Mouse (Mus musculus): ENCODE results near the gene Pifo.
"Not testable (repeated sequence)": the region's sequence is repeated elsewhere in the genome, so short reads cannot be mapped to it uniquely, and the experiment has no call there.

Pifo gene

DNA sequence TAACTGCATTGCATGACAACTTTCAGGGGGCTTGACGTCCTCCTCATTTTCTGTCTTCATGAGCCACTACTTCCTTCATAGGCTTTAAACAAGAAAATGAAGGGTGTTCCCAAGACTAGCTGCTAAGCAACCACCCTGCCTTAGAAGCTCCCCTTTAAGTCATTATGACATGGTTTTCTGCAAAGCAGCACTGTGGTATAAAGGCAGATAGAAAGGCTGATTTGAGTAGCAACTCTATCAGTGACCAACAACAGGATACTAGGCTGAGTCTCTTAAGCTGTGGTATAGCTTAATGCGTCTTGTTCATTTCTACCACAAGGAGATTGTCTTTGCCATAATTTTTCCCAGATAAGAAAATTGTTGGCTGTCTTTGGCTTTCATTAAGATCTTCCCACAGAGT is at the start of gene Pifo:
TSS of gene Pifo (minus strand) at position 101 of the 400 bp plus-strand sequence.
- no peak for DNase-seq

DNA sequence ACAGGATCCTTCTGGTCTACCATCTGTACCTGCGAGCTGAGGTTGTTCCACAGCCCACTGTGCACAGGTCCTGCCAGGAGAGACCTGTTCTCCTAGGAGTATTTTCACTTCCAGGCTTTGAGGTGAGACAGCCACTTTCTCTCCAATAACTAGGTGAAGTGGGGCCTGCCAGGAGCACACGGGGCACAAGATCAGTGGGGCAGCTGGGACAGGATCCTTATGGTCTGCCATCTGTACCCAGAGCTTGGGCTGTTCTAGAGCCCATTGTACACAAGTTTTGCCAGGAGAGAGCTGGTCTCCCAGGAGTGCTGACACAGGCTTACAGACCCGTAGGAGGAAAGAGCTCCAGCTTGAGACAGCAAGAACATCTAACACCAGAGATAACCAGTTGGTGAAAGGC is 43.5 kb upstream of the Pifo start:
- DNase-seq = no peak

DNA sequence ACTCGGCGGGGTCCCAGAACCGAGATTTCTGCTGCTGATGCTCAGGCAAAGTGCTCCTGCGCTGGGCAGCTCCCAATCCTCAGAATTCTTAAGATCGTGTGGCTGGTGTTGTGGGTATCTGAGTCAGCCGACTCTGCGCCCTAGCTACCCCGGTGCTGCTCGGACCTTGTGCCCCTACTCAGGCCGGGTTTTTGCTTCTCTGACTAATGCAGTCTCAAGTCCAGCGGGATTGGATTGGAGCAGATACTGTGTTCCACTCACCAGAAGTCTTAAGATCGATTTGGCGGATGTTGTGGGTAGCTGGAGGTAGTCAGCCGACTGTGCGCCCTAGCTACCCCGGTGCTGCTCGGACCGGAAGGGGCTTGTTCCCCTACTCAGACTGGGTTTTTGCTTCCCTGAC is 37.5 kb upstream of the Pifo start:
- DNase-seq = no peak

DNA sequence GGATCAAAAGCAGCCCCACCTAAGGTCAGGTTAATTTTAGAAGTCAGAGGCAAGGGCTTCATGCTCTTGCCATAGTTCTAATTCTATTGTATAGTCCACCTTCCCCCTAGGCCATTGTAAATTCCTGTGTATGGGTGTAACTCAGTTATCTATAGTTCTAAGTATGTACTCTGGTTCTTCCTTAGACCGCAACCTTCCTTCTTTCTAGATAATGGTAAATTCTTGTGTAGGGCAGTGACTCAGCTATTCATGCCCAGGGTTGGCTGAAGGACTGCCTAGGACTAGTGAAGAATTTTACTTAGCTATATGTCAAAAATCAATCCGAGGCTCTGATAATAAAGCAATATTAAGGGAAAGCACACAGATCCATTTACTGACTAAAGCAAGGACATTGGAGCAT is 25.9 kb upstream of the Pifo start:
- DNase-seq = no peak

DNA sequence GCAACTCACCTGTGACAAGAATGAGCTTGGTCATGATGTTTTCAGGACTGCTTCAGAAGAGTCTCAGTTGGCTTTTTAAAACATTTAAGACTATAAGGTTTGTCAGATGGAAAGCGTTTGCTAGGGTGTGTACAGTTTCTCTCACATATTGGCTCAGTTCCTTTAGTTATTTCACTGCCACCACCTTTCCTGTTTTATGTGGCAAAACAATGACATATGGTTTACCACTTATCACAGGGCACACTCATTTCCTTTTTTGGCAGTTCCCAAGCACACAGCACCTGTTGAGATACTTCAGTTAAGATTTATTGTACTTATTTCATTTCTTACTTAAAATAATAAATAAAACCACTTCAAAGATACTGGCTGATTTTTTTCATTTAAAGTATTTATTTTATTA is 18.3 kb upstream of the Pifo start, which contains the start of gene Chil5:
TSS of gene Chil5 (minus strand) at position 34 of the 400 bp plus-strand sequence.
- DNase-seq = no peak

DNA sequence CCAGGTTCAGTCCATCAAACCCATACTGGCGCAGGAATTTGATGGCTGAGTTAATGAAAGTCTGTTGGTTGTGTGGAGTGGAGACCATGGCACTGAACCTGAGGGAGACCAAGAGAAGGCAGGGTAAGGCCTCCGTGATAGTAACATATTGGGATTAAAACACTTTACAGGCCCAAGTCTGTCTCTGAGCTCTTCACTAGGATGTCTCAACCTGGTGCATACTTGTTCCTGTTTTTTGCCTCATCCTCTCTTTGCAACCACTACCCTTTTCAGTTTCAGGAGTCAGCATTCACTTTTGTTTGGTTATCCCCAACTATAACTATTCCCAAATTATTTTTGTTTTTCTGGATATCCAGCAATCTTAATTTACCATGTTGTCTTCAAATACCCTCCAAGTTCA is 9.7 kb upstream of the Pifo start:
- DNase-seq = no peak

DNA sequence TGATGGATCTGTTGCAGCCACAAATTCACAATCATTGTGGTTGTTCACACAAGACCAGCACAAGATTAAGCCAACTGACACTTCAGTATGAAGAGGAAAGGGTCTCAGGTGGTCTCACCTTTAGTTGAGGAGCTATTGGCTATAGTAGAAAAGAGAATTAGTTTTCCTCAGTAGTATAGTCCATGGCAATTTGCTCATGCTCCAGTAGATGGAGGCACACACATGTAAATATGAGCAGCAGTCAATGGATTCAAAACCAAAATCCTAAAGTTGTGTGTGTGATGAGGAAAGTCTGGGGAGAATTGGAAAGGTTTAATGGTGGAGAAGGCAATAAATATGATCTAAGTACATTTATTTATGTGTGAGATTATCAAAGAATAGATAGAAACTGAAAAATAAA is 7.4 kb upstream of the Pifo start:
- DNase-seq = no peak

DNA sequence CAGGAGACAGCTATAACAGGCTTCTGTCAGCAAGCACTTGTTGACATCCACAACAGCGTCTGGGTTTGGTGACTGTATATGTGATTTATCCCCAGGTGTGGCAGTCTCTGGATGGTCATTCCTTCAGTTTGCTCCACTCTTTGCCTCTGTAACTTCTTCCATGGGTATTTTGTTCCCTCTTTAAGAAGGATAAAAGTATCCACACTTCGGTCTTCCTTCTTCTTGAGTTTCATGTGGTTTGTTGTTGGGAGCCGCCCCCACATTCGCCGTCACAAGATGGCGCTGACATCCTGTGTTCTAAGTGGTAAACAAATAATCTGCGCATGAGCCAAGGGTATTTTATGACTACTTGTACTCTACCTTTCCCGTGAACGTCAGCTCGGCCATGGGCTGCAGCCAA is 11.1 kb downstream of the Pifo start:
- DNase-seq = not testable (repeated sequence)

DNA sequence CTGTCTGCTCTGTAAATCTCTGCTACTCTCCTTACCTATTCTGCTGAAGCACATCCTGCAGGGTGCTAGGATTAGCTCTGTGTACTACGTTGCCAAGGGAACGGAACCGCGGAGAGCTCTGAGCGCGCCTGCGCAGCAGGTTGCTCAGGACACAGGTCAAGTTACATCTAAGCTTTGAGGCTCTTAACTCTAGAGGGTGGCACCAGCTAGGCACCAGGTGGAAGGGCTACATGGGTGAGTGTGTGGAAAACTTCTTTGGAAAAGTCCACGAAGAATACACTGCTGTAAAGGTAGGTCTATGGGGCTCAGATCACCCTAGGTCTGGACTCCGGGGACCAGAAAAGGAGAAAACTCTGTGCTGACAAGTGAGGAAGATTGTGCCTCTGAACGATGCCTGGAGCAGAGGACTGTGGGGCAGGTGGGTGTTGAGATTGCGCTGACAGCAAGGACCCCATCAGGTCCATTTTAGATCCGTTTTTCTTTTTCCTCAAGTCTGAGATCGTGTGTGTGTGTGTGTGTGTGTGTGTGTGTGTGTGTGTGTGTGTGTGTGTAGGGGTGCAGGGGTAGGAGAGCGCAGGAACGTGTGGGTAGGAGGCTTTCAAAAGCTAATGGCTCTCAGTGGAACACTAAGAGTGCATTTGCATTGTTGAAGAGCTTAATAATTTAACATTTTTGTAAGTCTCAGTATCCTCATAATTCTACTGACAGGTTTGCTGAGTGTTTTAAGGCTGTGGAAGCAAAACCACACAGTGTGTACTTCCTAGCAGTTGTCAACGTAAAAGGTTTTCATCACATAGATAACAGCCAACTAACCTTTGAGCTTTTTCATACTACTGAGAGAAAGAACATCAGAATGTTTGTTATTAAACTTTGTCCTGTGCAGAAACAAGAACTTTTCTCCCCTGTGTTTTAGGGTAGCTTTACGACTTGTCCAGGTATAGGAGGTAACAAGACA is 12.8 kb downstream of the Pifo start:
- DNase-seq = peak; percentile 80

DNA sequence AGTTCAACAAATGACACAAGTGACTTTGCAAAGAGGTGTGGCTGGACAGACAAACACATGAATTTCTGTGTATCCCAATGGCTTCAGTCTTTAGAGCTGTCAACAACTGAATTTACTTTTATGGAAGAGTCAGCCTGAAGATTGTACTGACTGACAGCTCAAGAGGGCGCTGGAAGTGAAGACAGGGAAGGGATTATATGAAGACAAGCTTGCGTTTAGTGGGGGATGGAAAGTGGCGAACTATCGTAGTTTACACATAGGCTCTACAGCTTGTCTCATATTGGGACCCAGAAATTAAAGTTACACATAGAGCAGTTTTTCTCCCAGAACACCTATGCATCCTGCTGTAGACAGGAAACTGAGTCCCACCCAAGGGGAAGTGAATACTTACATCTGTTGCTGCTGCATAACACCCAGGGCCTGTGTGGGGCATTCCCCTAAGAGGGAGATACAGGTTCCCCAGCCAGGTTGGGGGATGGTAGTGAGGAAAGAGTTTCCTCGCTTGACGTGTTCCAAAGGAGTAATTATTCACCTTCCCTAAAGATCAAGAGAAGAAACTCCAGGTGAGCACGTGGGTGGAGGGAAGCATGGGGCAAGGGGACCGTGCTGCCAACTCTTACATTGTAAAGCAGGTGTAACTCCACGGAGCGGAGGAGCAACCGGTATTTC is 13.6 kb downstream of the Pifo start:
- no peak for DNase-seq

DNA sequence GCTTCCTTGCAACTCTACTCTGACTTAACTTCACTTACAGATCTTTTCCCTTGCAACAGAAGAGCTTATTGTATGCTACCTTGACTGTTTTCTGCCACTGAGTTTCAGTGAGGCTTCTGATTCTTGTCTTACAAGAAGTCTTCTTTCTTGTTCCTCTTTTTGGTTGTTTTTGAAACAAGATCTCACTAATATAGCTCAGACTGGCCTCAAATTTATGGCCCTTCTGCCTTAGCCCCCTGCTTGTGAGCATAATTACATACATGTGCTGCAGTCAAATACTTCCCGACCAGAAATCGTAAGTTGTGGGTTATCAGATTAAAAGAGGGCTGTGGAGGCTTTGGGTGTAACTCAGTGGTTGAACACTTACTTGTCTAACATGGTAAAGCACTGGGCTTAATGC is 19.7 kb downstream of the Pifo start:
- DNase-seq = no peak

DNA sequence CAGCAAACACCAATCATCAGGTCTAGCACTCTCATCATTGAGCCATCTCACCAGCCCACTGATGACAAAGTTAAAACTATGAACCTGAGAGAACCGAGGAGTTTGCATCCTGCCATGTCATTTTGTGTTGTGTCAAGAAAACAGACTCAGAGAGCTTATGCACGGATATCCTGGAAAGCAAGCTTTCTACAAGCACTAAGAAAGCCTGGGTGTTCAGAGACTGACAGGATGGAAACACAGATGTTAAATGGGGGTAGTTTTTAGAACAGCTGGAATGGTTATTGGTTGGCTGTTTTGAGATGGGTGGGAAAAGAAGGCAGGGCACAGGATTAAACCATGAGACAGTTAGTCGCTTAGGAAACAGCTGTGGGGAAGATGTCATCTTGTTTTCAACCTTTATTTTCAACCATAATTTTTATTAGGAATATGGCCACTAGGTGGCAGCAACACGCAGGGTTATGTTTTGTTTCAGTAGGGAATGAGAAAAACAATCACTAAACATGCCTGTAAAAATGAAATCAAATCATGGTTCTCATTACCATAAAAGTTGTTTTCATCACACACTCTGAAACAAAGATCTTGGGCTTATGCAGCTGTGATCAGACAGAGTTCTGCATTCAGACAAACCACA is 22.7 kb downstream of the Pifo start:
- peak; percentile 69 for DNase-seq

DNA sequence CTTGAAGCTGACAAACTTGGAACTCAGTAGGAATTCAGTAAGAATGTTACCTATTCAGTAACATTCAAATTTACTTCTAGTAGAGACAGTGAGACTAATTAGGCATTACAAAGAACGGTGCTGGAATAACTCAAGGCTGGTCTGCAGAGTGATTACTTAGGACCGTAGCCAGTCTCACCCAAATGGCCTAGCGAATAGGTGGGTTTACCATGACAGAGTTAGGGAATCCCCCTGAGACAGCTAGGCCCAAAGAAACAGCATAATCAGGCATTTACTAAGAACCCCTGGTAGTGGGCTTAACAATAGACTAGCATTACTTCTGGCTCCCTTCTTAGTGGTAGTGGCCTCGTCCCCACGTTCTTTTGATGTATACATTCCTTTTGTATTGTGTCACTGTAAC is 24.8 kb downstream of the Pifo start:
- DNase-seq = not testable (repeated sequence)

DNA sequence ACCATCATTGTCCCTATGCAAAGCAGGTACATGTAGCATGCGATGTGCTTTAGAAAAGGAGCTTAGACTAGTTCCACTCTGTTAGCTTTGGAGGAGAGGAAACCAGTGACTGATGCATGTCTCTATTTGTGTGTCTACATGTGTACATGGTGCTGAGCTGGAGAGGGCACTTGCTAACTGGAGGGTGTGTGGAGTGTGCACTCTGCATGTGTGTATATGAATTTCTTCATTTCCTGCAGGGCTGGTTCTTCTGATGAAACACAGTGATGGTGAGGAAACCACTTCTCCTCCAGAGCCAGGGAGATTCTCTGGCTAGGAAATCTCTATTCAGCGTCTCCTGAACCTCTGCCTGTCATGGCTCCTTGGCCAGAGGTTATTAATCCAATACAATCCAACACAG is 40.3 kb downstream of the Pifo start:
- no peak for DNase-seq

DNA sequence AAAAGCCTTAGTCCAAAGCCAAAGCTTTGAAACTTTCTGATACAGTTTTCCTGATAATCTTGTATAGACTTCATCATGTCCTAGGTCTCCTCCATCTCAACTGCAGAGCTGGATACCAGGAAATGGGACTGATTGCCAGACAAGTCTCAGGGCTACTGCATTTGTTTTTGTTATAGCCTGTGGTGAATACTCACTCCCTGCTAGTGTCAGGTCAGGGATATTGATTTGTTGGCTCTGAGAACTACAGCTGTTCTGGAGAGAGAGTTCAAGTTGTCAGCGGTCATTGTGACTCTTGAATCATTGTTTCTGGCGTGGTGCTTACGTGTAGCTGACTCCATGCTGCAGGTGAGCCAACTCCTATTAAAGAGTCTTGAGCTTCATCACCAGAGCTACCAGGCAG is 41.0 kb downstream of the Pifo start, which contains the start of gene Ovgp1:
TSS of gene Ovgp1 (plus strand) at position 301 of the 400 bp plus-strand sequence.
- no peak for DNase-seq

DNA sequence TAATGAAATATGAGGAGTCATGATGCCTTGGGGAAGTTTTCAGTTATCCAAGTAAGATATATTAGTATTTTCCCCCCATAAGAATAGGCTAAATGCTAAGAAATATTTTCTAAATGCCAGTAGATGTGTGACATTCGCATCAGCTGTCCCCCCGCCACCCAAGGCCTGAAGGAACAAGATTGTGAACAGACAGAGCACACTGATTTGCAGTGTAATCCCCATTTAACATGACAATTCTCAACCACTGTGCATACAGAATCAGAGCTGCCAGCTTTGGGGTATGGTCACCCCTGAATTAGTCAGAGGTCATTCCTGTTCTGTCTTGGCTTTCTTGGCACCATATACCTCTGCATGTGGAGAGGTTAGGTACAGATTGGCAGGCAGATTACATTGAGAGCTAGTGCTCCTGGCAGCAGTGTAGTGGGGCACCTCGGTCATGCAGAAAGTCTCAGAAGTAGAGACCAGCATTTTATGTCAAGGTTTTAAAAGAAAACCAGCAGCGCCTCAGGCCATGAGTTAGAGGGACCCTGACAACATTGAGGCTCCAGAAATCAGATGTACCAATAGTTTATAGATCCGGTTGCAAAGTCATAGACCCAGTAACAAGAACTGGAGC is 42.5 kb downstream of the Pifo start:
- no peak for DNase-seq

DNA sequence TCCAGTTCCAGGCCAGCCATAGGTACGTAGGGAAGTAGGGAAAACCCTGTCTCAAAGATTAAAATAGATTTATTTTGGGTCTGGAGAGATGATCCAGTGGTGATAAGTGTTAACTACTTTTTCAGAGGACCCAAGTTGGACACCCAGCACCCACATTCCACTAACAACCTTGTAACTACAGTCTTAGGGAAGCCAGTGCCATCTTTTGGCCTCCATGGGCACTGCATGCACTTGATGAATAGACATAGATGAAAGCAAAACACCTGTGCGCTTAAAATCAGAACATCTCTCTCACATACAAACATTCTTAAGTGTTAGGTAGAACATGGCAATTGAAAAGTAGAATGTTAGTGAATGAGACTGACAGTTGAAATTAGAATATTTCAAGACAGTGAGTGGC is 53.7 kb downstream of the Pifo start:
- DNase-seq = peak; percentile 25

DNA sequence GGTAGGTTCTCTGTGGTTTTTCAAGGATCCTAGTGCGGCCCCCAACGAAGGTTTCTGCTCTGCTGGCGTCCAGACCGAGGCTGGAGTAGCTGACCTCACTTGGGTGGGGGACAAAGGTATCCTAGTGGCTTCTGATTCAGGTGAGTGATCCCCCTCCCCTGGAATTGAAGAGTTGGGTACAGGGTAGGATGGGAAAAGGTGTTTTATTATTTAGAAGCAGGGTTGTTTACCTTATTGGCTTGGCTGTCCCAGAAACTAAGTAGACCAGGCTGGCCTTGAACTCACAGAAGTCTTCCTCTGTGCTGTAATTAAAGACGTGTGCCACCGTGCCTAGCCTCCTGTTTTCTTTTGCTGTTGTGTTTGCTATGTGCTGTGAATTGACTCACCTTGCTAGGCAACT is 54.4 kb downstream of the Pifo start, which contains the start of gene Atp5f1:
TSS of gene Atp5f1 (minus strand) at position 101 of the 400 bp plus-strand sequence.
- no peak for DNase-seq

DNA sequence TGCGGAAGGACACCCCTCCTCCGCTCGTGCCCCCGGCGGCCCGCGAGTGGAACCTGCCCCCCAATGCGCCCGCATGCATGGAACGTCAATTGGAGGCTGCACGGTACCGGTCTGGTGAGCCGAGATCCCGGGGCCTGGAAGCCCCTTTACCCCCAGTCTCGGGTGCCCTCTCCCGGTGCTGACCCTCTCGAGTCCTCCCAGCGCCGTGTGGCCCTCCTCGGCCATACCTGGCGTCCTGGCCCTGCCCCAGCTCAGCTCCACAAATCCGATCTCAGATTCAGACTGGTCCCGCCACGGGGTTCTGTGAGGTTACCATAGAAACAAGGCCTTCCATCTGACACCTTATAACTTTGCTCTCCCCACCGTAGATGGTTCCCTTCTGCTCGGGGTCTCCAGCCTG is 54.9 kb downstream of the Pifo start:
- peak; percentile 49 for DNase-seq

DNA sequence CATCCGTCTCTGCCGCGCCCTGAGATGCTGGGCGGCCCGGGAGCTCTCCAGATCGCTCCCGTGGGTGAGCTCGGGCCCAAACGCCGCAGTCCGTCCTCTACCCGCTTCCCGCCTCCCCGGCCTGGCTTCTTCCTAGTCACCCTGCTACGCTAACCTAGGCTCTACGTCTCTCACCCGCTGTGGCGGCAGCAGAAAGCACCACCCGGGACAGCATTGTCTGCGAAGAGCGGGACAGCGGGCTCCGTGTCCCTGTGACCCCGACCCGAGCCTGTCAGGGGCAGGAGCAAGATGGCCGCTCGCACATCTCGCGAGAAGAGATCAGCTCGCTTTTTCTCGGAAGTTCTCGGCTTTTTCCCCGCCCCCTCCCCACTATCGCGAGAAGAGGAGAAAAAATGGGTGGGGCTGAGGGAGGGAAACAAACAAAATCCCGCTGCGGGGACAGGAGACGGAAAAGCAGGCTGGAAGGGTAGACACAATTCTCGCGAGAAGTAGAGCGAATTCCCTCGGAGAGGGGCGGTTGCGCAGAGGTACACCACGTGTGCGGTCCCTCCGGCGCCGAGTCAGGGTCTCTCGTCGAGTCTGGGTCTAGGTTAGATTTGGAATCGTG is 55.4 kb downstream of the Pifo start, which contains the start of gene Wdr77:
TSS of gene Wdr77 (plus strand) at position 396 of the 607 bp plus-strand sequence.
- peak; percentile 99 for DNase-seq

DNA sequence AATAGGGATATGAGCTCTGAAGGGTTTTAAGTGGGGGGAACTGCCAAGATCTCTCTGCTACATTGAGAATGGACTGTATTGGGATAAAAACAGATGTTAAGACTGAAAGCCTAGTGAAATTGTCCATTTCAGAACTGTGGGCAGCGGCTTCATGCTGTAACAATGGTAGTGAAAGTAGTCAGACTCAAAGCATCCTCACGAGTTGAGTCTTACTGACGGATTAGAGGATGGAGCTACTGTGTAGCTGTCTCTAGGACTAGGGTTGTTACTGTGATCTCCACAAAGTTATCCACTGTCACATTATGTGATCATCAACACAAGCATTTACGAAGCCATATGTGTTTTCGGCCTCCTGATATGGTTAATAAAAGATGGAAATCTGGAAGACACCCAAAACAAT is 56.2 kb downstream of the Pifo start:
- DNase-seq = no peak

DNA sequence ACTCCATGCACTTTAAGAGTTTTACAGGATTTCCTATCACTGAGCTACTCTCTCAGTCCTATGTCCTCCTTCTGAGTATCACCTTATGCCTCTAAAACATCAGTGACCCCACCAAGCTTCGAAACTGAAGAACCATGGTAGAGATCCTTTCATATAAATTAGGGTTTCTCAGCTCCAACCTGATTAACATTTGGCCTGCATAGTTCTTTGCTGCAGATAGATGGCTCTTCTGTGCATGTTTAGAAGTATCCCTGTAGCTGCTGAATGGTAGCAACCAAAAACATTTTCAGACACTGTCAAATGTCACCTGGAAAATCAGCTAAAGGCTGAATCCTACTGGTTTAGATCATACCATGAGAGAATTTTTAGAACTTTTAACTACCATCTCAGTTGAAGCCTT is 57.2 kb downstream of the Pifo start:
- DNase-seq = no peak

DNA sequence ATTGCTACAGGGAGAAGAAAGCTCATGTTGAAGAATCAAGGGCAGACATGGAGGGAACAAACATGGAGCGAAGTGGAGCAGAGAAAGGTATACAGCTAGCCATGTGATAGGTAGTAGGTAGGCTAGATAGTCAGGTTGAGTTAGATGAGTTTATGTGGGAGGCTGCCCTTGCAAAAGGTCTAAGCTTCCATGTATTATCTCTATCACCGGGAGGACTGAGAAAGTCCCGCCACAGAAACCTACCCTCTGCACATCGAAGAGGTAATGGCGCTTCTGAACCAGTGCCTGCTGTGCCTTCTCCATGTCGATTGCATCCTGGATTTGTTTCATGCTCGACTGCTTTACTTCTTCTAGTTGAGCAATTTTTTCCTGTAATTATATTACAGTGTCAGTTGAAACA is 63.1 kb downstream of the Pifo start:
- DNase-seq = no peak
